Mouse (Mus musculus) midbrain, embryonic 11.5 days (tissue): ENCODE results near the gene Dag1. TPM values are rescaled to one million over a fixed set of nuclear protein-coding genes. Genes with fewer than 3 reads are reported as not detected.

Source experiments
- ATAC-seq: fragments of 200-750 bp; cut with Nextera tagmentation; 2 replicates; pipeline ENCODE4 v1.8.0; 2017; ENCODE audit warnings: moderate TSS enrichment, moderate library complexity; ENCODE audit not compliant: low FRiP score
- DNase-seq: peaks from one replicate; pipeline ENCODE4 v3.0.0; 2015; ENCODE audit warnings: low spot score; ENCODE audit errors: missing footprints
- H3K27ac ChIP-seq: fragments of 300-500 bp; sonication (generic); 2 replicates; pipeline ENCODE4 v1.5.1; 2014; ENCODE audit warnings: low read depth, low read length
- H3K27me3 ChIP-seq: fragments of 300-500 bp; sonication (generic); 2 replicates; pipeline ENCODE4 v1.6.1; 2014; ENCODE audit warnings: mild to moderate bottlenecking, low read length, moderate library complexity, mixed read lengths; ENCODE audit not compliant: control insufficient read depth, insufficient read depth
- H3K36me3 ChIP-seq: fragments of 300-500 bp; sonication (generic); 2 replicates; pipeline ENCODE4 v1.6.1; 2014; ENCODE audit warnings: mild to moderate bottlenecking, low read length, moderate library complexity, mixed read lengths; ENCODE audit not compliant: control insufficient read depth, insufficient read depth
- H3K4me1 ChIP-seq: fragments of 300-500 bp; sonication (generic); 2 replicates; pipeline ENCODE4 v1.6.1; 2014; ENCODE audit warnings: low read length; ENCODE audit not compliant: control insufficient read depth, insufficient read depth
- H3K4me2 ChIP-seq: fragments of 300-500 bp; sonication (generic); 2 replicates; pipeline ENCODE4 v1.6.1; 2014; ENCODE audit warnings: mild to moderate bottlenecking, moderate library complexity
- H3K4me3 ChIP-seq: fragments of 300-500 bp; sonication (generic); 2 replicates; pipeline ENCODE4 v1.5.1; 2014; ENCODE audit warnings: low read depth, low read length
- H3K9ac ChIP-seq: fragments of 300-500 bp; sonication (generic); 2 replicates; pipeline ENCODE4 v1.6.1; 2014; ENCODE audit warnings: low read length
- H3K9me3 ChIP-seq: fragments of 300-500 bp; sonication (generic); 2 replicates; pipeline ENCODE4 v1.6.1; 2016; ENCODE audit warnings: low read length; ENCODE audit not compliant: control insufficient read depth
- WGBS: fragments of 180-500 bp; shearing (Covaris S2); extraction: QIAGEN DNeasy Blood & Tissue Kit; methylation state at CpG from one replicate; pipeline ENCODE4 v1.1.7; 2014; 5-methylcytosine and 5-hydroxymethylcytosine counted together
- polyA plus RNA-seq: library from polyadenylated mRNA; unstranded; fragments of >200 nt; fragmentation: Nextera tagmentation; extraction: Ambion mirVana; gene quantifications from 2 replicates; pipeline ENCODE4 v1.2.1, GENCODE M21; 2014

The Dag1 gene
- polyA plus RNA-seq, 1 experiment from 2014 or later: 55.2 TPM

DNA sequence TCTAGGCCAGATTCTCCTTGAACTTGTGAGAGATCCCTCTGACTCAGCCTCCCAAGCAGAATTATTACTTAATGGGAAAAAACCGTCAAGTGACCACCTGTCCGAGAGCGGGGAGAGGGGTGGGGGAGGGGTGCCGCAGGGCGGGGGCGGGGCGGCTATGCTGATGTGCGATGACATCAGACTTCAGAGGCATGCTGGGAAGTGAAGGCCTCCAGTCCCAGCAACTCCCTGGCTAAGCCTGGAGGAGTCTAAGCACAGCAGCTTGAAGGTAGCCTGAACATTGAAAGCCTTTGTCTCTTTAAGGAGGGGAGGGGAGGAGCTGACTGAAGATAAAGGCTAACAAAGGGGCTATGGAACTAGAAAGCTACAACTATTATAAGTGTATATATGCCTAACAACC, 98.6 kb downstream of the Dag1 start:
- Histone ChIP-seq H3K4me3 (no peak overlapping the region), H3K9me3 (no peaks in the 10 kb centered on the region), H3K27ac (no peak overlapping the region), H3K9ac (no peak overlapping the region), H3K36me3 (no peaks in the 10 kb centered on the region), H3K4me2 (no peak overlapping the region), H3K27me3 (no peaks in the 10 kb centered on the region), H3K4me1 (no peaks in the 10 kb centered on the region)
- ATAC-seq: no peak
- no peak for DNase-seq
- 26% methylated on average over 8 of the region's 8 CpGs for WGBS

DNA sequence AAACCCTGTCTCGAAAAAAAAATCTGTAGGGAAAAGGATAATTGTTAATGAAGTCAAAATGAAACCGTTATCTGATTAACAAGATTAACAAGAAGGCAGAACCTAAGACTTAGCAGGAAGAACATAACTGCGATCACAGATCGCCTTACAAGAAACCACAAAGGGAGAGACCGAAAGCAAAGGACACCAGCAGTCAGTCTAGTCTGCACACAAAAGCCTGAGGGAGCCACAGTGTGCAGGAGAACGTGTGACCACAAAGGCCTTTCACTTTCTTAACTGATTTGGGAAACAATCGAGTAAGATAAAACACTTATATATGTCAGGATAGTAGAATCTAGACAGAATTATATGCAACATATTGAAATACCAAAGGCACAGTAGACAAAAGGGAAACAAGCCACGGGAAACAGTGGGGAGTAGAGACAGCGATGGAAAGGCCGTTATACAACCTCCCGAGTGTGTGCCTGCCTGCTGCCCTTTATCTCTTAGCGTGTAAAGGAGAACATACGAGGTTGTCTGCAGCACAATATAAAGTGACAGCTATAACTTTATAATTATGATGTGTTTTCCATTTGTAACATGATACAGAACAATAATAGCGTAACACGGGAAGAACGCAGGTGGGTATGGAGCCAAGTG, 100.0 kb downstream of the Dag1 start:
- Histone ChIP-seq H3K27me3 (no peaks in the 10 kb centered on the region), H3K27ac (no peak overlapping the region), H3K9ac (no peak overlapping the region), H3K9me3 (no peaks in the 10 kb centered on the region), H3K36me3 (no peaks in the 10 kb centered on the region), H3K4me3 (no peak overlapping the region), H3K4me2 (no peak overlapping the region), H3K4me1 (no peaks in the 10 kb centered on the region)
- ATAC-seq: no peak
- 90% methylated on average over 16 of the region's 16 CpGs for whole genome bisulfite sequencing
- no peak for DNase-seq

DNA sequence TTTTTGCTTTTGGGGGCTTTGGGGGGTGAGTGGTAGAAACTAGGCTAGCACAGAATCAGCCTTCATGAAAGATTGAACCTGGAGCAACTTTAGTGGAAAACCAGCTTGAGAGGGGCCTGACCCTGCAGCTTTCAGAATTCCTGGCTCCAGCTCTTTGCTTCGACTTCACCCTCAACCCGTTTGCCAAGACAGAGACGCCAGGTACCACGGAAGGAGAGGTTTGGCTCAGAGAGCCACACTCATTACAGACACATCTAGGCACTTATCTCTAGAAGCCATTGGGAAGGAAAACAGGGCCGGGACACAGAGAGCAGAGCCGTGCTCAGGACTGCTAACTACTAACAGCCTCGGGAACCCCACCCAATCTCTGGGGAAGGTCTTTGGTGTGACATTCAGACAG, 105.9 kb downstream of the Dag1 start:
- Histone ChIP-seq H3K27me3 (no peaks in the 10 kb centered on the region), H3K4me2 (no peak overlapping the region), H3K9ac (no peak overlapping the region), H3K4me1 (no peaks in the 10 kb centered on the region), H3K9me3 (no peaks in the 10 kb centered on the region), H3K36me3 (no peaks in the 10 kb centered on the region), H3K4me3 (no peak overlapping the region), H3K27ac (no peak overlapping the region)
- 83% methylated on average over 7 of the region's 7 CpGs for WGBS
- ATAC-seq (no peak), DNase-seq (no peak)

DNA sequence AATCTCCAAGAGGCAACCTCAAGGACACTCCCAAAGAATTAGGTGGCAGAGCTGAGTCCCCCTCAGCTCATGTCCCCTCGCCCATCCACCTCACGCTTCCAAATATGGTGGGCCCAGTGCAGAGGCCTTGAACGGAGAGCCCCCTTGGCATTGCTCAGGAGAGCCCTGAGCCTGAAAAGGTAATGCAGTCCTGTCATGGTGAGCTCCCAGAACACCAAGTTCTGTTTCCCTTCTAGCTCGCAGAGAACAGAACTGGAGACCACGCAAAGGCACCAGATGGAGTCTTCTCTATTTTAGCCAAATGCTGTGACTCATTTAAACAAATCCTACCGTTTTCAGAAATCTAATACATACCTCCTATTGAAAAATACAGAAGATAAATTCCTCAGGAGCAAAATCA, 106.3 kb downstream of the Dag1 start:
- ATAC-seq (no peak), DNase-seq (no peak)
- Histone ChIP-seq H3K4me1 (no peaks in the 10 kb centered on the region), H3K4me3 (no peak overlapping the region), H3K9me3 (no peaks in the 10 kb centered on the region), H3K9ac (no peak overlapping the region), H3K27ac (no peak overlapping the region), H3K36me3 (no peaks in the 10 kb centered on the region), H3K27me3 (no peaks in the 10 kb centered on the region), H3K4me2 (no peak overlapping the region)
- 82% methylated on average over 6 of the region's 6 CpGs for WGBS

DNA sequence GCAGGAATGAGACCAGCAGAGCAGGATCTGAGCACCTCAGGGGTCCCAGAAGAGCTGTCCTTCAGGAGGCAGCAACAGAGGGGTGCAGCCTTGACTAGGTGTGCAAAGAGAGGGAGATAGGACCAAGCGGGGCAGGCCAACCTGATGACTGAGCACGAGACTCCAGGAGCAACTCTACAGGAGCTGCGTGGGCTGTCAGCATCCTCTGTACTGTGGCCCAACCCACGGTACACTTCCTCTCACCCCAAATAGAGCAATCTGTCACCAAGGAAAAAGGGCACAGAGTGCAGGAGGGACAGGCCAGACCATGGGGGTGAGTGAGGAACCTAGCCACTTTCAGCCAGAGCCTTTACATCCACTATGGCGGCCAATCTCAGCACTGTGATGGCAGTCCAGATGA, 107.0 kb downstream of the Dag1 start:
- Histone ChIP-seq H3K4me2 (no peak overlapping the region), H3K9ac (no peak overlapping the region), H3K27ac (no peak overlapping the region), H3K4me1 (no peaks in the 10 kb centered on the region), H3K4me3 (no peak overlapping the region), H3K9me3 (no peaks in the 10 kb centered on the region), H3K36me3 (no peaks in the 10 kb centered on the region), H3K27me3 (no peaks in the 10 kb centered on the region)
- DNase-seq (no peak), ATAC-seq (no peak)
- WGBS: 89% methylated on average over 5 of the region's 5 CpGs

DNA sequence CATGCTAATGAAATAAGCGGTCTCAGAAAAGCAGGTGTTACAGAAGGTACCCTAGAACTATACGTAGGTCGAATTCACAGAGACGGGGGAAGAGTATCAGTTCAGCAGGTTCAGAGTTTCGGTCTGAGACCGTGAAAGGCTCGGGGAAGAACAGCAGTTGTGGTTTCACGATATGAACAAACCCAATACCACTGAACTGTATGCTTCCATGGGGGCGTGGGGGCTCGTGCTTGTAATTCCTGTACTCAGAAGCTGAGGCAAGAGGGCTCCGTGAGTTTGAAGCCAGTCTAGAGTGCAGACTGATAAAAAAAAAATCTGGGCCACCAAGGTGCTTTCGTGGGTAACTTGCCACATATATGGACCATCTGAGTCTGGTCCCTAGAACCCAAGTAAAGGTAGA, 108.9 kb downstream of the Dag1 start:
- Histone ChIP-seq H3K27ac (no peak overlapping the region), H3K27me3 (no peaks in the 10 kb centered on the region), H3K4me2 (no peak overlapping the region), H3K4me3 (no peak overlapping the region), H3K9ac (no peak overlapping the region), H3K4me1 (peaks cover 2% of the 10 kb centered on the region), H3K36me3 (no peaks in the 10 kb centered on the region), H3K9me3 (no peaks in the 10 kb centered on the region)
- DNase-seq (no peak), ATAC-seq (no peak)
- 91% methylated on average over 12 of the region's 12 CpGs for WGBS

Other genes with a start within 250 kb of the Dag1 start
- 18.3 and 19.2 TPM in 2 replicates for gene Gmppb, start 214.7 kb downstream of the Dag1 start, polyA plus RNA-seq
- 1.5 and 2.0 TPM in 2 replicates for gene Amigo3, start 210.8 kb downstream of the Dag1 start, polyA plus RNA-seq
- 0.47 and 0.78 TPM in 2 replicates for gene Mst1, start 183.5 kb downstream of the Dag1 start, polyA plus RNA-seq
- 27.2 and 29.2 TPM in 2 replicates for gene Rnf123, start 180.6 kb downstream of the Dag1 start, polyA plus RNA-seq
- 53.0 and 67.3 TPM in 2 replicates for gene Apeh, start 169.4 kb downstream of the Dag1 start, polyA plus RNA-seq
- 2.4 TPM in 2 replicates for gene Bsn, start 73.6 kb downstream of the Dag1 start, polyA plus RNA-seq
- gene Nicn1, start 26.5 kb upstream of the Dag1 start, polyA plus RNA-seq: 61.2 and 64.0 TPM in 2 replicates
- gene Amt, start 32.9 kb upstream of the Dag1 start, polyA plus RNA-seq: 24.2 and 27.1 TPM in 2 replicates
- 278 and 298 TPM in 2 replicates for gene Rhoa, start 42.2 kb upstream of the Dag1 start, polyA plus RNA-seq
- 30.8 and 34.6 TPM in 2 replicates for gene Tcta, start 42.2 kb upstream of the Dag1 start, polyA plus RNA-seq
- 796 and 834 TPM in 2 replicates for gene Gpx1, start 74.9 kb upstream of the Dag1 start, polyA plus RNA-seq
- gene Usp4, start 83.9 kb upstream of the Dag1 start, polyA plus RNA-seq: 130 and 140 TPM in 2 replicates
- gene 1700102P08Rik, start 128.8 kb upstream of the Dag1 start, polyA plus RNA-seq: 1.2 and 1.4 TPM in 2 replicates
- 0.89 and 1.6 TPM in 2 replicates for gene Ccdc36, start 164.5 kb upstream of the Dag1 start, polyA plus RNA-seq
- gene BC048562, start 172.5 kb upstream of the Dag1 start, polyA plus RNA-seq: not detected in 2 replicates
- gene Ccdc71, start 196.6 kb upstream of the Dag1 start, polyA plus RNA-seq: 48.1 and 48.6 TPM in 2 replicates
- 34.4 and 36.2 TPM in 2 replicates for gene Klhdc8b, start 197.6 kb upstream of the Dag1 start, polyA plus RNA-seq
- gene Lamb2, start 215.8 kb upstream of the Dag1 start, polyA plus RNA-seq: 20.1 and 21.4 TPM in 2 replicates
- 62.2 and 63.0 TPM in 2 replicates for gene Usp19, start 226.6 kb upstream of the Dag1 start, polyA plus RNA-seq
- 103 TPM in 2 replicates for gene Qars, start 243.7 kb upstream of the Dag1 start, polyA plus RNA-seq